Mouse (Mus musculus): ENCODE data around the gene Eif5a. TPM values are rescaled to one million over a fixed set of nuclear protein-coding genes. Genes with fewer than 3 reads are reported as not detected.
A peak's percentile ranks its signal among the peaks of the same experiment; 100 is the strongest.

Eif5a gene
- polyA plus RNA-seq, 1 experiment, result 764 TPM

- H3K4me1 ChIP-seq (ENCODE audit: control insufficient read depth, insufficient read depth, low read length), result no peaks in the 10 kb centered on the region
- no peak for TF ChIP-seq CTCF (IDR thresholded peaks at IDR 0.05; ENCODE audit: borderline replicate concordance, insufficient read depth, low read length)
- TF ChIP-seq POLR2A (IDR thresholded peaks at IDR 0.05; ENCODE audit: low read depth, low read length), result no peak
Measured at GRCm38 (mm10) chr11:69891482-69891881, 30.3 kb downstream of the Eif5a start.

DNA sequence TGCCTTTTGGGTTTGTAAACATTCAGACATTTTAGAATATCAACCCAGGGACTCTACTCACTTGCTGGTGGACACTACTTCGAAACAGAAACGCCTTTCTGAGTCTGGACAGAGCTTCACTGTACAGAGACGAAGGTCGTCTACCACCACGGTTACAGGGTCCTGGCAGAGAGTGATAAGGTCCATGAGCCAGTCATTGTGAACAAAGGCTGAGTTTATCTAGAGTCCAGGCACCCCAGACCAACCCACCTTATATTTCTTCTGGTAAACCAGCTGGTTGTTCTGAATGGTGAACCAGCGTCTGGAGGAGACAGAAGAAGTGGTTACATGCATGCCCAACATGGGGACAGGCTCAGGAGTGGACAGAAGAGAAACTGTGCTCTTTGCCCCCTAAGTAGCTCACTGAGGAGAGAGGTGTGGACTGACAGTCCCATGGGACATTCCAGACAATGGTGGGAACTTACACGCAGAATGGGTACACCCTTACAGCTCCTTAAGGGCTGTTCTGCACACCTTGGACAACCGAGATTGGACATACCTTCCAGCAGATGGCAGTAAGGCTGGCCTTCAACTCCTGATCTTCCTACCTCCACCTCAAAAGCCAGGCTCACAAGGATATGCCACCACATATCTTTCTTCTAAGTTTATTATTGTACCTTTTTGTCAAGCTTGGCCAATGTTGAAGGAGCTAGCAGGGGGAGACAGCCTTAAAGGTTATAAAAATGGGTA lies 34.7 kb downstream of the Eif5a start:
- H3K4me1 ChIP-seq (ENCODE audit: control insufficient read depth, insufficient read depth, low read length), result no peaks in the 10 kb centered on the region
- no peak overlapping the region for H3K27ac ChIP-seq (ENCODE audit: insufficient read depth, low read length)
- H3K4me3 ChIP-seq (ENCODE audit: insufficient read depth, low read length), result no peak overlapping the region
- TF ChIP-seq POLR2A (IDR thresholded peaks at IDR 0.05; ENCODE audit: low read depth, low read length), result no peak
- TF ChIP-seq CTCF (IDR thresholded peaks at IDR 0.05; ENCODE audit: borderline replicate concordance, insufficient read depth, low read length), result no peak

More at GRCm38 (mm10) chr11:69891482-69891881, 30.3 kb downstream of the Eif5a start:
- Histone ChIP-seq H3K27ac (ENCODE audit: insufficient read depth, low read length) (no peak overlapping the region), H3K4me3 (ENCODE audit: insufficient read depth, low read length) (no peak overlapping the region)

DNA sequence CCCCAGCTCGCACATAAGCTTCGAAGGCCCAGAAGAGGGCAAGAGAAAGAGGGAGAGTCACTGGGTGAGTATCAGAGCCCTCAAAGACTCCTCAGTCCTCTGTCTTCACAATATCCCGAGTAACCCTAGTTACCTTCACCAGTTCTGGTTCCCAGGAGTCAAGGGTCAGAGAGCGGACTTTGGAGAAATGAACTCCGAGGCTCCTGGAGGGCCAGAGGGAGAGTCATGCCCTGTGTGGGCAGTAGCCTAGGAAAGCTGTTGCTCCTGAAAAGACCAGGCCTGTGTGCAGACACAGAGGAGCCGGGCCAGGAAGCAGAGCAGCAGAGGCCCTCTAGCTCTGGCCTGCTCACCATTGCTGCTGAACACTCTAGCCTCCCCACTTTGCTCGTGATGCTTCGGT lies 37.1 kb downstream of the Eif5a start:
- Histone ChIP-seq H3K27ac (ENCODE audit: insufficient read depth, low read length) (no peak overlapping the region), H3K4me3 (ENCODE audit: insufficient read depth, low read length) (no peak overlapping the region), H3K4me1 (ENCODE audit: control insufficient read depth, insufficient read depth, low read length) (no peaks in the 10 kb centered on the region)
- TF ChIP-seq POLR2A (IDR thresholded peaks at IDR 0.05; ENCODE audit: low read depth, low read length), result no peak
- TF ChIP-seq CTCF (IDR thresholded peaks at IDR 0.05; ENCODE audit: borderline replicate concordance, insufficient read depth, low read length), result no peak

GRCm38 (mm10) chr11:69884240-69884639 lies 37.5 kb downstream of the Eif5a start:
- Histone ChIP-seq H3K4me1 (ENCODE audit: control insufficient read depth, insufficient read depth, low read length) (no peaks in the 10 kb centered on the region), H3K4me3 (ENCODE audit: insufficient read depth, low read length) (no peak overlapping the region), H3K27ac (ENCODE audit: insufficient read depth, low read length) (no peak overlapping the region)
- no peak for TF ChIP-seq CTCF (IDR thresholded peaks at IDR 0.05; ENCODE audit: borderline replicate concordance, insufficient read depth, low read length)
- TF ChIP-seq POLR2A (IDR thresholded peaks at IDR 0.05; ENCODE audit: low read depth, low read length), result no peak

DNA sequence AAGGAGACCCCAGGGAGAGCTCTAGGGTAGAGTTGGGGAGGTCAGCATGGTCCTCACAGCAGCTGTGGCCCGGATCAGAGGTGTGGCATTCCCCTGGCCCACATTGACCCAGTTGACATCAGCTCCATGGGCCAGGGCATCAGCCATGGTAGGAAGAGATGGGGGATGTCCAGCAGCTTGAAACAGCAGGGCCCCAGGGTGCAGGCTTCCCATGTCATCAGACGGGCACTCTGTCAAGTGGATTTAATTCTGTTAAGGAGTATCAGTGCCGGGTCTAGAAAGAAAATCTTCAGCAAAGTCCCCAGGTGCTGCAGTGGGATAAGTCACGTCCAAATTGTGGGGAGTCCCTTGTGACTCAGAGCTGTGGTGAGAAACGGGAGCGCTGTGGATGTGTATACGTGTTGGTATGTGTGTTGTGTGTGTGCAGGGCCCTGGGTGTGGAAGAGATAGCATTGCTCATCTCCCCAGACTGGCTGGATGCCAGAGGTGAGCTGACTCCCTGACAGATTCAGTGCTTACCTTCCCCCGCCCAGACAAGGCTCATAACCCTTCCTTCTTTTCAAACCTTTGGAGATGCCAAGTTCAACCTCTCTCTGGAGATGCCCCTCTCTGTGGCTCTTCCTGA lies 38.1 kb downstream of the Eif5a start:
- Histone ChIP-seq H3K4me1 (ENCODE audit: control insufficient read depth, insufficient read depth, low read length) (no peaks in the 10 kb centered on the region), H3K4me3 (ENCODE audit: insufficient read depth, low read length) (no peak overlapping the region), H3K27ac (ENCODE audit: insufficient read depth, low read length) (no peak overlapping the region)
- no peak for TF ChIP-seq POLR2A (IDR thresholded peaks at IDR 0.05; ENCODE audit: low read depth, low read length)
- no peak for TF ChIP-seq CTCF (IDR thresholded peaks at IDR 0.05; ENCODE audit: borderline replicate concordance, insufficient read depth, low read length)

DNA sequence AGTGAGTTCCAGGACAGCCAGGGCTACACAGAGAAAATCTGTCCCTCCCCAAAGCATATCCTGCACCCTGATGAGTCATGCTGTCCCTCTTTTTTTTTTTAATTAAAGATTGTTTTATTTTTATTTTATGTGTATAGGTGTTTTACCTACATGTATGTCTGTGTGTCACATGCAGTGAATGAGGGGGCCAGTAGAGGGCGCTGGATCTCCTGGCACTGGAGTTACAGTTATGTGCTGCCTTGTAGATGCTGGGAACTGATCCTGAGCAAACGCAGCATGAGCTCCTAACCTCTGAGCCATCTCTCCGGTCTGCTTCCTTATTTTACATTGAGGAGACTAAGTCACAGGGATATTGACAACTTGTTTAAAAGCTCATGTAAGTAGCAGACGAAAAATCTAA lies 38.7 kb downstream of the Eif5a start:
- TF ChIP-seq CTCF (IDR thresholded peaks at IDR 0.05; ENCODE audit: borderline replicate concordance, insufficient read depth, low read length) (no peak), POLR2A (IDR thresholded peaks at IDR 0.05; ENCODE audit: low read depth, low read length) (no peak)
- H3K4me1 ChIP-seq (ENCODE audit: control insufficient read depth, insufficient read depth, low read length), result no peaks in the 10 kb centered on the region

DNA sequence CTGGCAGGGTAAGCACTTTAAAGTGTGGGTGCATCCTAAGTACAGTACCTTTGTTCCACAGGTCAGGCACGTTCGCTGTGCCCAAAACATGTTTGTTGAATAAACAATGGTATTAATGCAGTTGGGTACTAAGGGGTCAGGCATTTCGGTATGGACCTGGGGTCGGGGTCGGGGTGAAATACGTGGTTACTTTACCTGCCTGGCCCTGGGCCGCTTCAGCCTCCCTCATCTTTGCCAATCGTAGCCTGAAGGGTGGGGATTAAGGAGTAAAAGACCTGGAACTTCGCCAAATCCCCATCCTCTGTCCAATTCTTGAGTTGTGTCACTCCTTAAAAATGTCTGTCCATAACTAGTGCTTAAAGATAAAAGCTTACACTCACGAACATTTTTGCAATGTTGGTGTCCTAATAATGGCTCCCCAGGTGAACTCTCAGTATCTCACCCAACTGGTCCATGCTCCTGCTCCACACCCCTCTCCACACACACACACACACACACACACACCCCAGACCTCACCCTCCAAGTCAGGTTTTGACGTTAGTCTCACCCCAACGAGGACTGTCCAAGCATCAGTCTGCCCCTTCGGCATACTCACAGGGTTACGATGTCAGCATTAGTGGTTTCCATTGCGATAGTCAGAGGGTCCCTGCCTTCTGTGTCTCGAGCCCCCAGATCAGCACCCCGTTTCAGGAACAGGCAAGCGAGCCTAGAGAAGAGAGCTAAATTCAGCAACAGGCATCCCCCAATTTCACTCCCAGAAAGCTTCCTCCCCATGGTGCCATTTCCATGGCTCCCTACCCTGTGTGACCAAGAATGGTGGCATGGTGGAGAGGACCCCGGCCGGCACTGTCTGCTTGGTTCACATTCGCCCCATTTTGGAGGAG lies 39.7 kb downstream of the Eif5a start:
- H3K27ac ChIP-seq (ENCODE audit: insufficient read depth, low read length), result peak overlapping the region; percentile 96
- peak overlapping the region; percentile 80 for H3K4me3 ChIP-seq (ENCODE audit: insufficient read depth, low read length)
- TF ChIP-seq CTCF (IDR thresholded peaks at IDR 0.05; ENCODE audit: borderline replicate concordance, insufficient read depth, low read length) (no peak), POLR2A (IDR thresholded peaks at IDR 0.05; ENCODE audit: low read depth, low read length) (no peak)
- H3K4me1 ChIP-seq (ENCODE audit: control insufficient read depth, insufficient read depth, low read length), result no peaks in the 10 kb centered on the region; the same call in 1 of the 2 replicates

More for the DNA sequence above, 38.7 kb downstream of the Eif5a start:
- Histone ChIP-seq H3K27ac (ENCODE audit: insufficient read depth, low read length) (no peak overlapping the region), H3K4me3 (ENCODE audit: insufficient read depth, low read length) (no peak overlapping the region)

GRCm38 (mm10) chr11:69880853-69881603 lies 40.7 kb downstream of the Eif5a start, which contains the start of gene Kctd11:
Gene Kctd11 (minus strand): TSS chr11:69881406.
- Histone ChIP-seq H3K27ac (ENCODE audit: insufficient read depth, low read length) (peak within 1 kb of the TSS; percentile 96), H3K4me1 (ENCODE audit: control insufficient read depth, insufficient read depth, low read length) (no peaks in the 10 kb centered on the region; the same call in 1 of the 2 replicates), H3K4me3 (ENCODE audit: insufficient read depth, low read length) (peak within 1 kb of the TSS; percentile 80)
- TF ChIP-seq POLR2A (IDR thresholded peaks at IDR 0.05; ENCODE audit: low read depth, low read length) (peak; percentile 88), CTCF (IDR thresholded peaks at IDR 0.05; ENCODE audit: borderline replicate concordance, insufficient read depth, low read length) (no peak)

- TF ChIP-seq CTCF (IDR thresholded peaks at IDR 0.05; ENCODE audit: borderline replicate concordance, insufficient read depth, low read length) (peak; percentile 63; the same call in 1 of the 2 replicates), POLR2A (IDR thresholded peaks at IDR 0.05; ENCODE audit: low read depth, low read length) (no peak)
- Histone ChIP-seq H3K4me1 (ENCODE audit: control insufficient read depth, insufficient read depth, low read length) (no peaks in the 10 kb centered on the region; the same call in 1 of the 2 replicates), H3K4me3 (ENCODE audit: insufficient read depth, low read length) (peak overlapping the region; percentile 80), H3K27ac (ENCODE audit: insufficient read depth, low read length) (peak overlapping the region; percentile 96)
Measured at GRCm38 (mm10) chr11:69880506-69880852, 41.3 kb downstream of the Eif5a start.
